Mouse (Mus musculus): Measurements from ENCODE around the gene Zfp654. TPM values are rescaled to one million over a fixed set of nuclear protein-coding genes. Genes with fewer than 3 reads are reported as not detected.

Gene Zfp654
- total RNA-seq, 2 experiments from 2014 or later: 21.4 to 21.5 TPM

GRCm38 (mm10) chr16:64770521-64771430 is 80.7 kb downstream of the Zfp654 start, which contains the start of gene 4930453N24Rik:
4930453N24Rik (minus strand) TSS chr16:64771161.
- DNase-seq (ENCODE audit: low spot score in 2 of 2): peak; percentile 70 to 74

DNA sequence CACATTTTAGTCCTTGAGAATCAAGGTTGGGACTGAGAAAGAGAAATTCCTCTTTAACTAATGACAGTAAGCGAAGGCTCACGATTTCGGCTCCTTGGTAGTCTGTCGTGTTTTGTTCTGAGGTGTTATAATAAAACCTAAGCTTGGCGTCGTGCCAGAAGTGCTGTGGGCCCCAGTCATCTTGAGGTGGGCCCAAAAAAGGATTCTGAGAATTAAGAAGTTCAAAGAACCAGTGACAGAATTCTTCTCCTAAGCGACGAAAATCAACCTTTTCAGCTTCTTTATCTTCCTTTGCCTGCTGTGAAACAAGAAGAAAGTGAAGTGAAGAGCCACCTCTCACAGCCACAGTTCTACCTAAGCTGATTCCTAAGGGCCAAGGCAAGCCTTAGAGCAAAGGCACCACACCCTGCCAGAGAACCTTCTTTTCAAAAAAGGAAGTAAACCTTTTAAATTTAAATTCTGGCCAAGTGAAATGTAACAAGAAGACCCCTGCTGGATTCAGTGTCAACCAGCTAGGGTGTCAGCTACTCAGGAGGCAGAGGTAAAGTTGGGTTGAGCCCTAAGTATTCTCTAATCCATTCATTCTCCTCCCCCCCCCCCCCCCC is 84.7 kb downstream of the Zfp654 start:
- DNase-seq (ENCODE audit: low spot score in 2 of 2): no peak

- no peak for DNase-seq (ENCODE audit: low spot score in 2 of 2)
Measured at GRCm38 (mm10) chr16:64759245-64759626, 92.2 kb downstream of the Zfp654 start.

DNA sequence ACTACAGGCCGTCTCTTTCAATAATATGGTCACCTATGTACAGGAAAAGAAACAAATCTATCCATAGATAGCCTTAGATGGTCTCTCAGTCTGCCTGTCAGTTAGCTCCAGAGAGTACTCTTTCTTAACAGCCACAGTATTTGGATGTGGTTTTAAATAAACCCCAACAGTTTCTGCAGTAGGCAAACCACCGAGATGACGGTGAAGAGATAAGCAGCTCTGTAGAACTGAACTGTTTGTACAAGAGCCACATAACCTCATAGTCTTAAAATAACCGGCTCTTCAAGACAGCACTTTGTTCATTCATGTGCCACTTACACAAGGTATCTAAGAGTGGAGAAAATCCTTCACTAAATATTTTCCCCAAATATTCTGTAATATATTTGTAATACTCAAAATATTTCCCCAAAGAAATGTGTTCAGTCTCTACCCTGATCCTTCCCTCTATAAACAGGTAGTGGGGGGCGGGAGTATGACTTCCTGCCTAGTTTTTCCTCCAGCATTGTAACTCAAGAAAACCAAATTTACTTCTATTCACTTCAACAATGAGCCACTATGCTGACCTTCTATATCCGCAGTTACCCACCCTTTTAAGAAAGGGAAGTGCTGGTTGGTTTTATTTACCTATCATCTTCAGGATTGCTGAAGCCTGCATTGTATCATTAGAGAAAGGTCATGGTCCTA is 92.7 kb downstream of the Zfp654 start:
- DNase-seq (ENCODE audit: low spot score in 2 of 2): no peak

- no peak for DNase-seq (ENCODE audit: low spot score in 2 of 2)
Measured at GRCm38 (mm10) chr16:64757666-64758400, 93.6 kb downstream of the Zfp654 start.

- no peak for DNase-seq (ENCODE audit: low spot score in 2 of 2)
Measured at GRCm38 (mm10) chr16:64756321-64756720, 95.1 kb downstream of the Zfp654 start.

DNA sequence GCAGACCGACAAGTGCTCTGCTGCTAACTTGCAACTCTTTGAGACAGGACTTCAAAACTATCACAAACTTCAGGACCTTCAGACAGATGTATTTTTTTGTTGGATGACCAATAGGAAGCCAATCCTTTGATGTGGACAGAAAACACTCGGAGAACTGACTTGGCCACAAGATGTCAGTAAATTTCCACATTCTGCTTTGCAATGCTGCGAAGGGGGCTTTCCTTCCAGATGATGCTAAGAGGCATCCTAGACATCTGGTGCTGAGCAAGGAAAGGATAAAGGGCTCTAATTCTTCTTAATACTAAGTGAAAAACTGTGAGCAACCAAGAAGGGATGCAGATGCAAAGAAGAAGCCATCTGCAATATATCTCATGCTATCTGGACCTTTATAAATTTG is 96.7 kb downstream of the Zfp654 start:
- no peak for DNase-seq (ENCODE audit: low spot score in 2 of 2)

DNA sequence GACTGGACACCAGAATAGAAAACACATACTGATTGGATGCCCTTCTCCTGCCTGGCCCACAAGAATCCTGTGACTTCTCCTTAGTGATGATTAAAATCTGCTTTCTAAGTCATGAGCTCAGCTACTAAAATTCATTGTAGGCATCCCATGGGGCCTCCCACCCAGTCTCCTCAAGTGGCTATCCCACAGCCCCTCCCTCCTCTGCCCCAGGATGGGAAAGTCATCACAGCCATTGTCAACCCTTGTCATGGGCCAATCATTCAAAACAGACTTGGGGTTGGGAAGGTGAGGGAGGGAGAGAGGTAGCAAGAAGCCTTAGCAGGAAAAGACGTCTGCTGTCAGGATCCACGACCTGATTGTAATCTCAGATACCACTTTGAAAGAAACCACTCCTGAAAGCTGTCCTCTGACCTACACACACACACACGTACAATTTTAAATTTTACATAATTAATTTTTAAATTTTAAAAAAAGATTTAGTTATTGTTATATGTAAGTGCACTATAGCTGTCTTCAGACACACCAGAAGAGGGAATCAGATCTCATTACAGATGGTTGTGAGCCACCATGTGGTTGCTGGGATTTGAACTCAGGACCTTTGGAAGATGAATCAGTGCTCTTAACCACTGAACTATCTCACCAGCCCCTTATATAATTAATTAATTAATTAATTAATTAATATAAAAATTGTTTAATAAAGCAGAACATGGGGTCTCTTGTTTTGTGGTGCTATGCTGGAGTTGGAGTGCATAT is 97.3 kb downstream of the Zfp654 start:
- no peak for DNase-seq (ENCODE audit: low spot score in 2 of 2)

- DNase-seq (ENCODE audit: low spot score in 2 of 2): peak in 1 of 2 experiments; percentile 40
Measured at GRCm38 (mm10) chr16:64748237-64748636, 103.2 kb downstream of the Zfp654 start.

DNA sequence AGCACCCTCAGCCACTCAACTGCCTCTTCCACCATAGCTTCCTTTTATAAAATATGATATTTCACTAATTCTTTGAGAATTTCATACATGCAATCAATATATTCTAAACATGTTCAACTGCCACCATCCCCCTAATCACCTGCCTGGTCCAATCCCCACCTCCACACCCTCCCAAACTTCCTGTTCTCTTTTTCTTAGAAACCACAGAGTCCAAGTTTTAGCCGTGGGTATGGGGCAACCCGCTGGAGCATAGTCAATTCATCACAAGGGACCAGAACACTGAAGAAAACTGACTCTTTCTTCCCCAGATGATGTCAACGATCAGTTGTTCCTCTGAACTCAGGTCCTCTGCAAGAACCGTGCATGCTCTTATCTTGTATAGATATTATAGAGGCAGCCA is 106.4 kb downstream of the Zfp654 start:
- DNase-seq (ENCODE audit: low spot score in 2 of 2): no peak

DNA sequence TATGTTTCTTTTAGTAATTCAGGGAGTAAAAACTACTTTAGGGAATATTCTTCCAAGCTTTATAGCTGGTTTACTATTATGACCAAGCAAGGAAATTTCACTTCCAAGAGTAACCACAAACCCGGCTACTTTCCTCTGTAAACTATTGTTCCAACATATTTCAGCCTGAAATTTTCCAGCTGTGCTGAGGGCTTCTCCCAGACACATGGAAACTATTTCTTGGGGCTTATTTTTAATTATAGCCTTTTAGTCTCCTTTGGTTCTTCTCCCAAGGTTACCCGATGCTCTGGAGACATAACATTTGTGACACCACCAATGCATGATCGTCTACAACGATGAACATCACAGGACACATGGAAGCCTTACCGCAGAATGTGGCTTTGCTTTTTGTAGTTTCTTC is 114.2 kb downstream of the Zfp654 start:
- no peak for DNase-seq (ENCODE audit: low spot score in 2 of 2)

Other genes with a start within 250 kb of the Zfp654 start
- under 1 TPM in 1 of 2 experiments, not detected in 1; 0.11 TPM for gene Csnka2ip, start 249.2 kb downstream of the Zfp654 start, total RNA-seq (2021)
- 10 to 100 TPM; 30.6 to 31.3 TPM for gene 4930453N24Rik, start 80.5 kb downstream of the Zfp654 start, total RNA-seq (2021)
- gene Cggbp1, start 344 bp upstream of the Zfp654 start, total RNA-seq (2021): 100 to 1,000 TPM; 132 TPM

Measured in adrenal gland, postnatal 4 days (tissue).